Mouse (Mus musculus) liver, embryonic 16.5 days (tissue): ENCODE data around the gene Mrpl2. TPM values are rescaled to one million over a fixed set of nuclear protein-coding genes. Genes with fewer than 3 reads are reported as not detected.
A peak's percentile ranks its signal among the peaks of the same experiment; 100 is the strongest.

Experiments
- ATAC-seq: fragments of 200-750 bp; cut with Nextera tagmentation; 2 replicates; pipeline ENCODE4 v1.8.0; 2017; ENCODE audit warnings: low read depth, mild to moderate bottlenecking, moderate number of reproducible peaks, moderate library complexity
- H3K27ac ChIP-seq: fragments of 300-500 bp; sonication (generic); 2 replicates; pipeline ENCODE4 v1.5.1; 2014; ENCODE audit warnings: mild to moderate bottlenecking, low read length
- H3K27me3 ChIP-seq: fragments of 300-500 bp; sonication (generic); 2 replicates; pipeline ENCODE4 v1.6.1; 2014; ENCODE audit warnings: low read depth, low read length, mixed read lengths; ENCODE audit not compliant: control insufficient read depth, insufficient read depth
- H3K36me3 ChIP-seq: fragments of 300-500 bp; sonication (generic); 2 replicates; pipeline ENCODE4 v1.6.1; 2014; ENCODE audit warnings: mild to moderate bottlenecking; ENCODE audit not compliant: control insufficient read depth, insufficient read depth
- H3K4me1 ChIP-seq: fragments of 300-500 bp; sonication (generic); 2 replicates; pipeline ENCODE4 v1.6.1; 2014; ENCODE audit warnings: low read depth, low read length, mixed read lengths; ENCODE audit not compliant: control insufficient read depth
- H3K4me2 ChIP-seq: fragments of 300-500 bp; sonication (generic); 2 replicates; pipeline ENCODE4 v1.6.1; 2014; ENCODE audit warnings: low read depth, low read length, mixed read lengths
- H3K4me3 ChIP-seq: fragments of 300-500 bp; sonication (generic); 2 replicates; pipeline ENCODE4 v1.5.1; 2014; ENCODE audit warnings: low read depth, mild to moderate bottlenecking, low read length
- H3K9ac ChIP-seq: fragments of 300-500 bp; sonication (generic); 2 replicates; pipeline ENCODE4 v1.6.1; 2014; ENCODE audit warnings: low read depth, low read length
- H3K9me3 ChIP-seq: fragments of 300-500 bp; sonication (generic); replicated peaks from 2 replicates; pipeline ENCODE4 v1.6.1; 2016; ENCODE audit warnings: low read length; ENCODE audit not compliant: control insufficient read depth
- WGBS: fragments of 180-500 bp; shearing (Covaris S2); extraction: QIAGEN DNeasy Blood & Tissue Kit; methylation state at CpG from one replicate; pipeline ENCODE4 v1.1.7; 2014; ENCODE audit not compliant: insufficient replicate concordance; 5-methylcytosine and 5-hydroxymethylcytosine counted together
- polyA plus RNA-seq: library from polyadenylated mRNA; unstranded; fragments of >200 nt; fragmentation: Nextera tagmentation; extraction: Ambion mirVana; gene quantifications from 2 replicates; pipeline ENCODE4 v1.2.1, GENCODE M21; 2015

Mrpl2 gene
- polyA plus RNA-seq, 1 experiment from 2014 or later, result 58.1 TPM

- peak overlapping the region; percentile 75; the same call in 1 of the 2 replicates for H3K27ac ChIP-seq
- peak overlapping the region; percentile 77 for H3K9ac ChIP-seq
- peak overlapping the region; percentile 71 for H3K4me3 ChIP-seq
- no peaks in the 10 kb centered on the region for H3K9me3 ChIP-seq
- 70% methylated on average over 17 of the region's 17 CpGs for WGBS
- peak overlapping the region; percentile 87 for H3K4me2 ChIP-seq
- peaks cover 9% of the 10 kb centered on the region for H3K36me3 ChIP-seq
- ATAC-seq, result no peak
- no peaks in the 10 kb centered on the region for H3K27me3 ChIP-seq
- peaks cover 34% of the 10 kb centered on the region for H3K4me1 ChIP-seq
These were observed 5.3 kb downstream of the Mrpl2 start for GRCm38 (mm10) chr17:46651292-46651691.

DNA sequence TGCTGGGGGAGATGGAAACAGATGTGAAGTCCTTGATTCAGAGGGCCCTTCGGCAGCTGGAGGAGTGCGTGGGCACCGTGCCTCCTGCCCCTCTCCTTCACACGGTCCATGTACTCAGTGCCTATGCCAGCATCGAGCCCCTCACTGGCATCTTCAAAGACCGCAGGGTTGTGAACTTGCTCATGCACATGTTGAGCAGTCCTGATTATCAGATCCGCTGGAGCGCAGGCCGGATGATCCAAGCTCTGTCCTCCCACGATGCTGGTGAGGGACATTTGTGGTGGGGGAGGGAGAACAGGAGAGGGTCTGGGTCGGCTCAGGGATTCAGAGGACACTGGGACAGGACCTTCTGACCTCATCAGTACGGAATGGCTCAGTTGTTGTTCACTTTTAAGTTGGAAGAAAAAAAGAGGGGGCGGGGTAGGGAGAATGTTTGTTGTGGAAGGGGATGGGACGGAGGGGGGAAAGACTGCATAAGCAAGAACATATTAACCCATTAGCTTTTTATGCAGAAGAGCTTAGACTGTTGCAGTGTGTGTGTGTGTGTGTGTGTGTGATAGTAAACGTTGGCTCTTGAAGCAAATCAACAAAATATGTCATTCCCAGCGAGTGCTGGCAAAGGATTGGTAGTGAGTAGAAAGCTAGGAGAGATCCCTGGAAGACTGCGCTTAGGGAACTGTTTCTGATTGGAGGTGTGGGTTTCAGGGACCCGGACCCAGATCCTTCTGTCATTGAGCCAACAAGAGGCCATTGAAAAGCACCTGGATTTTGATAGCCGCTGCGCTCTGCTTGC lies 5.9 kb downstream of the Mrpl2 start:
- 65% methylated on average over 20 of the region's 20 CpGs for WGBS
- H3K4me1 ChIP-seq, result peaks cover 28% of the 10 kb centered on the region
- no peaks in the 10 kb centered on the region for H3K9me3 ChIP-seq
- no peak overlapping the region for H3K27ac ChIP-seq
- peak overlapping the region; percentile 71 for H3K4me3 ChIP-seq
- H3K36me3 ChIP-seq, result peaks cover 9% of the 10 kb centered on the region
- no peak for ATAC-seq
- H3K4me2 ChIP-seq, result peak overlapping the region; percentile 87; the same call in 1 of the 2 replicates
- no peaks in the 10 kb centered on the region for H3K27me3 ChIP-seq
- H3K9ac ChIP-seq, result peak overlapping the region; percentile 77; the same call in 1 of the 2 replicates

DNA sequence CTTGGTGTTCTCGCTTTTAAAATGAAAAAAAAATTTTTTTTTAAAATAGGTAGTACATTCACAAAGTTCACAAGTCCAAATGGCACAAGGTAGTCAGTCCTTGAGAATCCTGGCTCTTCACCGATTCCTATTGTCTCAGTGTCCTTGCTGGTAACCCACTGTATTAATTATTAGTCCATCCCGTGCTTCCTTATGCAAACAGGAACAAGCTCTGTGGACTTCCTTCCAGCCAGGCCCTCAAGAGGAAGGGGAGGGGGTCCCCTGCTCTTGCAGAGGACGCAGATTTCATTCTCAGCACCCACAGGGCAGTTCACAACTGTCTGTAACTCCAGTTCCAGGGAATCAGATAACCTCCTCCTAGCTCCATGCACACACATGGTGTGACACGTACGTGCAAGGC lies 10.0 kb downstream of the Mrpl2 start:
- Histone ChIP-seq H3K27ac (no peak overlapping the region), H3K9me3 (no peaks in the 10 kb centered on the region), H3K36me3 (peaks cover 13% of the 10 kb centered on the region), H3K9ac (no peak overlapping the region), H3K4me2 (no peak overlapping the region), H3K4me1 (peaks cover 13% of the 10 kb centered on the region), H3K27me3 (no peaks in the 10 kb centered on the region), H3K4me3 (no peak overlapping the region)
- 68% methylated on average over 6 of the region's 6 CpGs for WGBS
- ATAC-seq, result no peak

DNA sequence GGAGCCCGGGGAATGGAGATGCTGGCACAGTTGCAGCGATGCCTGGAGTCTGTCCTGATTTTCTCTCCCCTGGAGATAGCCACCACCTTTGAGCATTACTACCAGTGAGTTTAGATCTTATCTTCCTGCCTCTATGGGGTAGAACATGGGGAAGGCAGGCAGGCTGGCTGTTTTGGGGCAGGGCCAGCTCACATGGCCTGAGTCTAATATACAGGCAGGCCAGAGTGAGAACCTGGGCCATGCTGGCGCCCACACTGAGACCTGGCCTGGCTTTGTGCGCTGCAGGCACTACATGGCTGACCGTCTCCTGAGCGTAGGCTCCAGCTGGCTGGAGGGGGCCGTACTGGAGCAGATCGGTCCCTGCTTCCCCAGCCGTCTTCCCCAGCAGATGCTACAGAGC lies 15.3 kb downstream of the Mrpl2 start:
- H3K27ac ChIP-seq, result no peak overlapping the region
- 81% methylated on average over 9 of the region's 9 CpGs for WGBS
- H3K4me2 ChIP-seq, result no peak overlapping the region
- no peak overlapping the region for H3K9ac ChIP-seq
- no peak for ATAC-seq
- H3K4me1 ChIP-seq, result no peaks in the 10 kb centered on the region; the same call in 1 of the 2 replicates
- H3K27me3 ChIP-seq, result no peaks in the 10 kb centered on the region
- no peaks in the 10 kb centered on the region for H3K9me3 ChIP-seq
- peaks cover 8% of the 10 kb centered on the region for H3K36me3 ChIP-seq
- no peak overlapping the region for H3K4me3 ChIP-seq

DNA sequence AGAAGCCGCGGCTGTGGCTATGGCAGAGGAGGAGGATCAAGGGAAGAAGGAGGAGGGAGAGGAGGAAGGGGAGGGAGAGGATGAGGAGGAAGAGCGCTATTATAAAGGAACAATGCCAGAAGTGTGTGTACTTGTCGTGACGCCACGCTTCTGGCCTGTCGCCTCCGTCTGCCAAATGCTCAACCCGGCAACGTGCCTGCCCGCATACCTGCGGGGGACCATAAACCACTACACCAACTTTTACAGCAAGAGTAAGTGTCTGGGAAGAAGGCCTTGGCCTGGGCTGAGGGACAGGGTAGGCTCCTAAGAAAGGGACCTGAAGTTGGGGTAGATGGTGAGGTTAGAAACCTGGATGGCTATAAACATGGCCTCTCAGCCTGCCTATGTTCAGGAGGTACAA lies 16.0 kb downstream of the Mrpl2 start:
- H3K4me3 ChIP-seq, result no peak overlapping the region
- no peaks in the 10 kb centered on the region for H3K4me1 ChIP-seq
- no peak overlapping the region for H3K27ac ChIP-seq
- H3K27me3 ChIP-seq, result no peaks in the 10 kb centered on the region
- H3K9me3 ChIP-seq, result no peaks in the 10 kb centered on the region
- WGBS, result 83% methylated on average over 12 of the region's 12 CpGs
- peaks cover 8% of the 10 kb centered on the region for H3K36me3 ChIP-seq
- no peak overlapping the region for H3K9ac ChIP-seq
- ATAC-seq, result no peak
- H3K4me2 ChIP-seq, result no peak overlapping the region

GRCm38 (mm10) chr17:46662730-46663129 lies 16.7 kb downstream of the Mrpl2 start:
- WGBS, result 77% methylated on average over 5 of the region's 5 CpGs
- Histone ChIP-seq H3K9me3 (no peaks in the 10 kb centered on the region), H3K4me2 (no peak overlapping the region), H3K27me3 (no peaks in the 10 kb centered on the region), H3K9ac (no peak overlapping the region), H3K4me3 (no peak overlapping the region), H3K27ac (no peak overlapping the region), H3K4me1 (no peaks in the 10 kb centered on the region), H3K36me3 (peaks cover 8% of the 10 kb centered on the region)
- ATAC-seq, result no peak

DNA sequence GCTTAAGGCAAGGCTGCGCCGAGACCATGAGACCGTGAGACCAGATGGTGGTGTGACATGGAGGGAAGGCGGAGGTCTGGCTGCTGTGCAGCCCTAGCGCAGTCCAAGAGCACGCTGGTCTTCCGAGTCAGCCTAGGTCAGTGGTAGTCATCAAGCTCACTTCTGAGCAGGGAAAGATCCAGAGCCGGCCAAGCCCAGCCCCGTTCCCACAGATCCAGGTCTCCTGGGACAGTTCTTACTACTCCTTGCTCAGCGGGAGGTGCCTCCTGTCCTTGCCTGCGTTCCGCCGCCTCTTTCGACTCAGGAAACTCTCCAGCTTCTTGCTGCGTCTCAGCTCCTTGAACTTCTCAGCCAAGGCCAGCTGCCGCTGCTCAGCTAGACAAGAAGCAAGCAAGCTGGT lies 21.7 kb downstream of the Mrpl2 start:
- WGBS, result 88% methylated on average over 16 of the region's 16 CpGs
- peaks cover 12% of the 10 kb centered on the region for H3K36me3 ChIP-seq
- no peaks in the 10 kb centered on the region for H3K27me3 ChIP-seq
- H3K9me3 ChIP-seq, result no peaks in the 10 kb centered on the region
- no peak overlapping the region for H3K4me3 ChIP-seq
- H3K4me2 ChIP-seq, result no peak overlapping the region
- H3K27ac ChIP-seq, result no peak overlapping the region
- ATAC-seq, result no peak
- H3K9ac ChIP-seq, result no peak overlapping the region
- peaks cover under 1% of the 10 kb centered on the region for H3K4me1 ChIP-seq

DNA sequence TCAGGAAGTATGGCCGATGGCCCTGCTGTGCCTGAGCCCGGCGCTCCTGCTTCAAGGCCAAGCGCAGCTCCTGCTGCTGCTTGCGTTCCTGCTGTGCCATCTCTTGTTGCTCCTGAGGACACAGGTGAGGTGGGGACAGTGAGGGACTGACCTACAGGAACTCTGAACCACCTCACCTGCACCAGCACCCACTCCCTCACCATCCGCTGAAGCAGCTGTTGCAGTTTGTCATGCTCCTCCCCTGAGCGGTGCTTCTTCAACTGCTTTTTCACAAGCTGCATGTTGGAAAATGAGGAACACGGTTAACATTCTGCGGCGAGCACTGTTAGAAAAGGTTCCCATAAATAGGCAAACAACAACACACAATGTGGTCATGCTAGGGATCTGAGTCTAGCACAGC lies 23.9 kb downstream of the Mrpl2 start:
- H3K27ac ChIP-seq, result no peak overlapping the region
- no peak overlapping the region for H3K9ac ChIP-seq
- no peak for ATAC-seq
- H3K4me1 ChIP-seq, result peaks cover 16% of the 10 kb centered on the region
- H3K27me3 ChIP-seq, result no peaks in the 10 kb centered on the region
- 85% methylated on average over 10 of the region's 10 CpGs for WGBS
- H3K4me2 ChIP-seq, result no peak overlapping the region
- no peak overlapping the region for H3K4me3 ChIP-seq
- H3K36me3 ChIP-seq, result peaks cover 8% of the 10 kb centered on the region
- no peaks in the 10 kb centered on the region for H3K9me3 ChIP-seq

DNA sequence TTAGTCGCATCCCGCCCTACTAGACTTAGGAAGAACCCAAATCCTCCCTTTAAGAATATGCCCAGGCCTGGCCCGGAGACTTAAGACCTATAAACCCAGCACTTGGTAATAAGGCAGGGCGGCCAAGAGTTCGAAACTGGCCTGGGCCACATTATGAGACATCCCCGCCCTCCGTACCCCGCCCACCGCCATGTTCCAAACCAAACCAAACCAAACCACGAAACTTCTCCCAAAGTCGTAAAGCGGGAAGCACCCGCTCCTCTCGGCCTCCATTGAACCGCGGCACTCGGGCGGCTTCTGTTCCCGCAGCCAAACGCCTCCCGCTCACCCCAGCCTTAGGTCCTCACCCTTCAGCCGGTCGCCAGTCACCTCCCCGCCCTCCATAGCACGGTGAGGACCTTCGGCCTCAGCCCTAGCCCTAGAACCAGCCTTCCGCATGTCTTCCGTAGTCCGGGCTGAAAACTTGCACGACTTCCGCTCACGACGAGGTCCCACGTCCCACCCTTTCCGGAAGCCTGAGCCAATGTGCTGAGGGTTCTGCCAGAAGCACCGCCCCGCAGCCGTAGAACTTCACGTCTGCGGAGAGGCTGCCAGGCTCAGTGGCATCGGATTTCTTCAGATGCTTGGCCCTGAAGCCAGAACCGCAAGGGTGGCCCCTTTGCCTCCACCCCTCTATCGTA lies 28.0 kb downstream of the Mrpl2 start, which contains the start of gene Rrp36:
Gene Rrp36, minus strand, starts transcription at position 503 of the 680 bp plus-strand sequence.
- ATAC-seq, result peak; percentile 94
- WGBS, result under 1% methylated on average over 43 of the region's 43 CpGs
- Histone ChIP-seq H3K27me3 (no peaks in the 10 kb centered on the region), H3K4me1 (peaks cover 28% of the 10 kb centered on the region), H3K27ac (peak within 1 kb of the TSS; percentile 83), H3K9me3 (no peaks in the 10 kb centered on the region), H3K4me3 (peak within 1 kb of the TSS; percentile 81), H3K4me2 (peak within 1 kb of the TSS; percentile 68), H3K9ac (peak within 1 kb of the TSS; percentile 72), H3K36me3 (peaks cover 23% of the 10 kb centered on the region)
